Comparison of ENCODE assay signal across 8 mouse cellular contexts in the genomic region with DNA sequence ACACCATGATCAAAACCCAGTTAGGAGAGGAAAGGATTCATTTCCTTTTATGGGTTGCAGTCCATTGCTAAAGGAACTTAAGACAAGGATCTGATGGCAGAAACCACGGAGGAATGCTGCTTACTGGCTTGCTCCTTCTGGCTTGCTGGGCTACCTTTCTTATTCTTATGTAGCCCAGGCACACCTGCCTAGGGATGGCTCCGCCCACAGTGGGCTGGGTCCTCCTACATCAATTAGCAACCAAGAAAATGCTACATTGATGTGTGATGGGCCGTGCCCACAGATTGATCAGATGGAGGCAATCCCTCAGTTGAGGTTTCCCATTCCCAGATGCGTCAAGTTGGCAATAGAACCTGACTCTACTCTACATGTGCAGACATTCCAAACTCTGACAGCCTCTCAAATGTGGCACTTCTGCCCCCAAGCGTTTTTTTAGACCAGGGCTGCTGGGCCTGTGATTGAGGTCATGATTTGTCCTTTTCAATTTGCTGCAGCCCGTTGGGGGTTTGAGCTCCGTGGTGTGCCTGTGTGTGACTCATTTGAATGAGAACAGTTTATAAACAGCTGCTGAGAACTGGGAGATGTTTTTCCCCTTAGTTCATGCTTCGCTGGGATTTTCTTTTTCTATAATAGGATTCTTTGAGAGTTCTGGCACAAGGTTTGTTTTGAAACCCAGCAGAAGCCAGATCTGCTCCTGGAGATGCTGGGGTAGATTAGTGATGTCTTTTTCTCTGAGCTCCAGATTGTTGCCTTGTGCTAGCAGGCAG.
A peak's percentile ranks its signal among the peaks of the same experiment; 100 is the strongest.
DNase-seq lines count a peak whose midpoint lies in the region; ATAC-seq lines count a peak whose summit lies in the region.

No protein-coding gene starts in this region.

- H3K4me3 ChIP-seq in brown adipose tissue, adult 24 weeks (ENCODE audit: insufficient read depth, low read depth, low read length), result no peak overlapping the region

- DNase-seq in cerebellum, adult 11-12 months, result peak; percentile 30
- DNase-seq in cerebellum, postnatal 4 days (ENCODE audit: low spot score in 2 of 2), result no peak
- DNase-seq in heart, adult 9 months (ENCODE audit: low spot score in 2 of 2), result peak; percentile 16 to 23
- DNase-seq in layer of hippocampus, postnatal 14 days (ENCODE audit: low spot score in 2 of 2), result peak; percentile 51 to 72
- peak; percentile 31 for DNase-seq in retina, embryonic 14.5 days (ENCODE audit: low spot score)
- DNase-seq in yolk sac, embryonic 10.5 days (ENCODE audit: low spot score), result no peak

- H3K27ac ChIP-seq in brown adipose tissue, adult 24 weeks (replicated peaks; ENCODE audit: low read depth, low read length), result 0 out of 2 replicates have a peak overlapping the region, but pooled peaks have one; percentile 7

- no peaks in the 10 kb centered on the region for H3K4me1 ChIP-seq in brown adipose tissue, adult 24 weeks (ENCODE audit: control insufficient read depth, insufficient read depth, insufficient read length, low read length)

- no peak for ATAC-seq in granulocyte monocyte progenitor cell, adult 5-6 weeks (replicated peaks; ENCODE audit: poor library complexity, severe bottlenecking)

Comparison
In these comparisons a context has a peak if more than half of its experiments do, and no peak if none do; other contexts are left out.
1. DNase-seq: peak in cerebellum, adult 11-12 months (single experiment), heart, adult 9 months (2 of 2), layer of hippocampus, postnatal 14 days (2 of 2) and retina, embryonic 14.5 days (single experiment); none in cerebellum, postnatal 4 days (0 of 2) and yolk sac, embryonic 10.5 days (single experiment).